8 mouse cellular contexts compared by ENCODE assay signal in genomic region chr17:33524806-33525373, GRCm38 (mm10). TPM values are rescaled to one million over a fixed set of nuclear protein-coding genes. Genes with fewer than 3 reads are reported as not detected.
A peak's percentile ranks its signal among the peaks of the same experiment; 100 is the strongest.
DNase-seq lines count a peak whose midpoint lies in the region; ATAC-seq and TF ChIP-seq lines count a peak whose summit lies in the region.

No protein-coding gene starts in this region.

- H3K4me3 ChIP-seq in embryonic facial prominence, embryonic 15.5 days (replicated peaks), result peak overlapping the region; percentile 68
- H3K4me3 ChIP-seq in liver, postnatal 0 days (ENCODE audit: low read depth, low read length), result peak overlapping the region; percentile 51

- peaks cover 18% of the 10 kb centered on the region for H3K36me3 ChIP-seq in embryonic facial prominence, embryonic 15.5 days
- no peaks in the 10 kb centered on the region; the same call in 1 of the 2 replicates for H3K36me3 ChIP-seq in liver, postnatal 0 days (replicated peaks; ENCODE audit: insufficient read depth, low read length)

- peak overlapping the region; percentile 24 for H3K9ac ChIP-seq in embryonic facial prominence, embryonic 15.5 days
- H3K9ac ChIP-seq in liver, postnatal 0 days (replicated peaks), result peak overlapping the region; percentile 55

- H3K27me3 ChIP-seq in embryonic facial prominence, embryonic 15.5 days, result no peaks in the 10 kb centered on the region
- H3K27me3 ChIP-seq in liver, postnatal 0 days (ENCODE audit: insufficient read depth, low read length), result no peaks in the 10 kb centered on the region

- WGBS in embryonic facial prominence, embryonic 15.5 days, result 5% methylated on average over 2 of the region's 2 CpGs
- WGBS in liver, postnatal 0 days (ENCODE audit: insufficient replicate concordance), result 24% methylated on average over 2 of the region's 2 CpGs

- peaks cover 37% of the 10 kb centered on the region for H3K4me1 ChIP-seq in embryonic facial prominence, embryonic 15.5 days
- peaks cover 4% of the 10 kb centered on the region for H3K4me1 ChIP-seq in liver, postnatal 0 days (ENCODE audit: insufficient read depth)

- peak overlapping the region; percentile 57 for H3K4me2 ChIP-seq in embryonic facial prominence, embryonic 15.5 days (replicated peaks)
- peak overlapping the region; percentile 64 for H3K4me2 ChIP-seq in liver, postnatal 0 days (ENCODE audit: low read depth, low read length)

- ATAC-seq in embryonic facial prominence, embryonic 15.5 days (ENCODE audit: insufficient number of reproducible peaks, low FRiP score, low TSS enrichment, low read depth), result peak; percentile 35
- ATAC-seq in hematopoietic stem cell, adult 5-6 weeks (replicated peaks in 1 of 2; ENCODE audit: insufficient read depth in 1 of 2, low FRiP score in 2 of 2, low TSS enrichment in 1 of 2, low read depth in 1 of 2, poor library complexity in 2 of 2, severe bottlenecking in 2 of 2), result peak; percentile 15 to 33; a peak in 3 of 4 replicates
- no peak for ATAC-seq in liver, postnatal 0 days
- ATAC-seq in neutrophil, adult 5-6 weeks (ENCODE audit: extremely low read depth, insufficient number of reproducible peaks, low FRiP score, poor library complexity, severe bottlenecking), result 0 out of 2 replicates have a peak, but pooled peaks have one; percentile 9

- no peaks in the 10 kb centered on the region for H3K9me3 ChIP-seq in embryonic facial prominence, embryonic 15.5 days (replicated peaks)
- no peaks in the 10 kb centered on the region for H3K9me3 ChIP-seq in liver, postnatal 0 days (ENCODE audit: low read length)

- peak overlapping the region; percentile 93 for H3K27ac ChIP-seq in embryonic facial prominence, embryonic 15.5 days (replicated peaks)
- no peak overlapping the region for H3K27ac ChIP-seq in liver, postnatal 0 days (ENCODE audit: low read depth)

- TF ChIP-seq EP300 in liver, postnatal 0 days (IDR thresholded peaks at IDR 0.05; ENCODE audit: low read depth), result no peak

- peak; percentile 9 for DNase-seq in kidney, adult 9 months
- DNase-seq in kidney, adult 11 months, result no peak
- no peak for DNase-seq in liver, postnatal 0 days
- no peak for DNase-seq in cerebellum, postnatal 14 days
- no peak for DNase-seq in spleen, postnatal 10 days (ENCODE audit: low spot score in 2 of 2)

- TF ChIP-seq CTCF in liver, postnatal 0 days (IDR thresholded peaks at IDR 0.05; ENCODE audit: low read depth), result no peak

RNA-seq across cellular contexts. Expression of gene Adamts10, which starts 0.9 kb away (rescaled TPM):
- 87.3 and 106 TPM in 2 replicates for polyA plus RNA-seq in embryonic facial prominence, embryonic 15.5 days (2015; fragmentation: Nextera tagmentation; extraction: Ambion mirVana)
- 49.4 and 63.8 TPM in 2 replicates for total RNA-seq in hematopoietic stem cell, adult 5-6 weeks (2017)
- polyA plus RNA-seq in liver, postnatal 0 days (2015; fragmentation: Nextera tagmentation; extraction: Ambion mirVana), result 3.2 and 3.5 TPM in 2 replicates
- 62.0 and 78.5 TPM in 2 replicates for total RNA-seq in neutrophil, adult 5-6 weeks (2017)

RNA-seq across cellular contexts. Expression of gene Myo1f, which starts 30.6 kb away (rescaled TPM):
- 5.6 and 5.7 TPM in 2 replicates for polyA plus RNA-seq in embryonic facial prominence, embryonic 15.5 days (2015; fragmentation: Nextera tagmentation; extraction: Ambion mirVana)
- 54.8 and 76.2 TPM in 2 replicates for total RNA-seq in hematopoietic stem cell, adult 5-6 weeks (2017)
- 7.1 and 9.5 TPM in 2 replicates for polyA plus RNA-seq in liver, postnatal 0 days (2015; fragmentation: Nextera tagmentation; extraction: Ambion mirVana)
- 383 and 399 TPM in 2 replicates for total RNA-seq in neutrophil, adult 5-6 weeks (2017)
